Mouse (Mus musculus) adrenal gland, adult 8-10 months (tissue): Measurements from ENCODE around the gene Nyap1. TPM values are rescaled to one million over a fixed set of nuclear protein-coding genes. Genes with fewer than 3 reads are reported as not detected.
A peak's percentile ranks its signal among the peaks of the same experiment; 100 is the strongest.

Experiments
- DNase-seq: peaks from one replicate; pipeline ENCODE4 v3.0.0; 2022
- total RNA-seq, 4 experiments: library from RNA; stranded (reverse); gene quantifications; 2 replicates each; pipeline ENCODE4 v1.2.4; 2022

The Nyap1 gene
- total RNA-seq, 4 experiments from 2014 or later = 4.4 to 10.2 (median 7.1) TPM

DNA sequence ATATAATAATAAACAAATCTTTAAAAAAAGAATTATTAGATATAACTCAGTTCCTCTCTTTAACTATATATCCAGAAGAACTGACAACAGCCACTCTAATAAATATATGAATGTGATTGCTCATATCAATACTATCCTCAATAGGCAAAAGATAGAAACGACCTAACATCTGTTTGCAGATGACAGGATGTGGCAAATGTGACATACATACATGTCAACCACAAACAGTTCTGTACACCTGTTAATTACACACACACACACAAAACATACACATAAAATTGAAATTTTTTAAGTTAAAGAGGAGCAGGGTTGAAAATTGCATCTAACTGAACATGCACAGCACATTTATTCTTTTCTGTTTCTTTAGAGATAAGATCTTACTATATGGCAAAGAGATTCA lies 49.5 kb downstream of the Nyap1 start:
- DNase-seq = no peak

DNA sequence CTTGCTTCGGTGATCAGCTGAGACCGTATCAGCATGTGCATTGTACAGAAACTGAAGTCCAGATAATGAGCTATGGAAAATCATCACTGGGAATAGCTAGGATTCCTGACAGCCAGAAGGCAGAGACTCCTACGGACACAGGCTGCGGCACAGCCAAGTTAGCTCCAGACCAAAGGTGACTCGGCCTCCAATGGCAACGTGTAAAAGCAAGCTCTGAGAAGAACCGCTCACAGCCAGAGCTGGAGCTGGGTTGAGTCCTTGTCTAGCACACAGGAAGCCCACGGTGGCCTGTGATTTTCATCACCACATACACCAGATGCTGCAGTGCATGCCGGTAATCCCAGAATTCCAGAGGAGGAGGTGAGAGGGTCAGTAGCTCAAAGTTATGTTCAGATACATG lies 50.9 kb downstream of the Nyap1 start:
- DNase-seq = no peak

DNA sequence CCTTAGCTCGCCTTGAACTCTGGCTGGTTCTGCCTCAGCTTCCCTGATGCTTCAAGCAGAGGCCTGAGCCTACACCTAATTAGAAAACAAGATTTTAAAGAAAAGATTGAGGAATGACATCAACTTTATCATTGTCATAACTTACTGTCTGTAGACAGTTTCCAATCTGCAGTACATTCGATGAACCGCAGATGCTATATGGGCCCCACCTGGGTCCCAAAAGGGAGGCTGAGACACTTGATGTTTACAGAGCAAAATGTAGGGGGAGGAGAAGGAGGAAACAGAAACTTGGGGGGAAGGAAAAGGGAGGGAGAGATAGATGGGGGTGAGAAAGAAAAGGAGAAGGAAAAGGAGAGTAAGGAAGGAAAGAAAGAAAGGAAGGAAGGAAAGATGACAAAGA lies 51.4 kb downstream of the Nyap1 start:
- DNase-seq = no peak

GRCm38 (mm10) chr5:137686127-137686790 lies 55.1 kb downstream of the Nyap1 start:
- no peak for DNase-seq

GRCm38 (mm10) chr5:137685653-137686052 lies 55.8 kb downstream of the Nyap1 start:
- DNase-seq = no peak

- DNase-seq = peak; percentile 100
Observed at GRCm38 (mm10) chr5:137684294-137685123, 56.9 kb downstream of the Nyap1 start, which contains the start of gene Agfg2. TSS of gene Agfg2 (minus strand) at chr5:137684726.

DNA sequence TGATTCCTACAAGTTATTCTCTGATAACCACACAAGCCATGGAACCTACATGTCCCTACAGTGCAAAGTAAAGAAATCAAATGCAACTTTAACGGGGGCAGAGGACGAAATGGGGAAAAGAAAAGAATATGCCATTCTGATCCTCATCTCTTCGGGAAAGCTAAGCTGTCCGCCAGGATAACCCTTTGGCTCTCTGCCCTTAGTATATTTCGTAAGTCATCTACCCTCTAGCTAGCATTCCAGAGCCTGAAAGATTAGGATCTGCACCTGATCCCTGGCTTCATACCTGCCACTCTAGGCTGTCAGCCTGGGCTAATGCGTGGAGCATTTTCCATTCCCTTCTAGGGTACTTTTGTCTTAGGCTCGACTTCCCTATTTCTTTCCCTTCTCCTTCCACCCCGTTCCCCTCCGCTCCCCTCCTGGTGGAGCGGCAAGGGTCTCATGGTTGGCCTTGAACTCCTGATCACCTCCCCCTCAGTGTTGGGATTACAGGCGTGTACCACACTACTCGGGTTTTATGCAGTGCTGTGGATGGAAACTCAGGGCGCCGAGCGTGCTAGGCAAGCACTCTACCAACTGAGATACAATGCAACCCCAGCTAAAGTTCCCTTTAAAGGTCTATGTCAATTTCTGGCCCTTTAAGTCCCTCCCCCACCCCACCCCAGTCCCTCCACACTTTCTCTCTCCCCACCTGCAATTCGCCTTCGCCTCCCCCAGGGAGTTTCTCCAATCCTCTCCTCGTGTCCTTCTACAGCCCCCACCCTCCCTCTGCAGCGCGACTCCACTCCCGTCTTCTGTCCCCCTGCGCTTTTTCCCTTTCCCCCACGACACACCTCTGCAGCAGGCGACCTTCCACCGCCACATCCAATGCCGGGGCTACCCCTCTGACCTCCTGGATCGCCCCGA lies 57.8 kb downstream of the Nyap1 start:
- DNase-seq = no peak

DNA sequence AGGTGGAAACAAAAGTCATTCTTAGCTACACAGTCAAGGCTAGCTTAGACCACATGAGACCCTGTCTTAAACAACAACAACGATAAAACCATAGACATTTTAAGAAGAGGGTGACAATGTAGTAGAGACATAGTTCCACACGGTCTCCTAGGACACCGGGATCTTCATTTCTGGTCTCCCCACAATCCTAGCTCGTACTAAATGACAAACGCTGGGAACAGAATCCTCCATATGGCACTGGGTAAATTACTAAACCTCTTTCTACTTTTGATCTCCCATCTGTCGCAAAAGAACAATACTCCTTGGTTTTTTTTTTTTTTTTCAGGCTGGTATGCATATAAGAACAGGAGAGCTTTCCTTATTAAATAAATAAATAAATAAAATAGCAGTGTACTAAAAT lies 58.9 kb downstream of the Nyap1 start:
- DNase-seq = no peak

Other genes with a start within 250 kb of the Nyap1 start
- gene Pop7, start 239.1 kb downstream of the Nyap1 start, total RNA-seq = 10 to 100 TPM; 24.4 to 31.1 (median 27.4) TPM
- gene Gigyf1, start 223.1 kb downstream of the Nyap1 start, total RNA-seq = 10 to 100 TPM; 38.5 to 67.8 (median 56.6) TPM
- gene Epo, start 208.4 kb downstream of the Nyap1 start, total RNA-seq = not detected
- 100 to 1,000 TPM; 569 to 665 (median 622) TPM for gene Gnb2, start 208.1 kb downstream of the Nyap1 start, total RNA-seq
- gene Actl6b, start 188.1 kb downstream of the Nyap1 start, total RNA-seq = 1 to 10 TPM; 4.4 to 9.1 (median 6.3) TPM
- gene Tfr2, start 171.8 kb downstream of the Nyap1 start, total RNA-seq = 1 to 10 TPM in 2 of 4 experiments, under 1 TPM in 2; 0.96 to 1.8 (median 1.1) TPM
- gene Mospd3, start 140.5 kb downstream of the Nyap1 start, total RNA-seq = 10 to 100 TPM; 42.2 to 65.0 (median 52.4) TPM
- gene Pcolce, start 127.8 kb downstream of the Nyap1 start, total RNA-seq = 1,000 to 10,000 TPM; 1,036 to 1,320 (median 1,219) TPM
- 1 to 10 TPM in 3 of 4 experiments, under 1 TPM in 1; 0.90 to 5.5 (median 3.0) TPM for gene Fbxo24, start 112.6 kb downstream of the Nyap1 start, total RNA-seq
- gene Lrch4, start 112.5 kb downstream of the Nyap1 start, total RNA-seq = 10 to 100 TPM; 25.1 to 35.9 (median 31.4) TPM
- gene Gm20605, start 112.4 kb downstream of the Nyap1 start, total RNA-seq = 10 to 100 TPM in 3 of 4 experiments, 1 to 10 TPM in 1; 8.2 to 24.1 (median 14.7) TPM
- gene Sap25, start 100.3 kb downstream of the Nyap1 start, total RNA-seq = 10 to 100 TPM in 2 of 4 experiments, 1 to 10 TPM in 2; 2.1 to 14.1 (median 7.4) TPM
- gene Irs3, start 95.9 kb downstream of the Nyap1 start, total RNA-seq = 1 to 10 TPM; 2.6 to 7.5 (median 4.6) TPM
- 10 to 100 TPM; 27.9 to 55.0 (median 41.4) TPM for gene Agfg2, start 56.9 kb downstream of the Nyap1 start, total RNA-seq
- gene Tsc22d4, start 4.1 kb upstream of the Nyap1 start, total RNA-seq = 100 to 1,000 TPM in 2 of 4 experiments, 10 to 100 TPM in 2; 73.9 to 110 (median 94.0) TPM
- 10 to 100 TPM; 21.2 to 35.5 (median 27.0) TPM for gene Ppp1r35, start 37.2 kb upstream of the Nyap1 start, total RNA-seq
- gene Mepce, start 46.0 kb upstream of the Nyap1 start, total RNA-seq = 10 to 100 TPM; 53.8 to 66.8 (median 56.1) TPM
- 1 to 10 TPM; 1.4 to 4.4 (median 2.8) TPM for gene Zcwpw1, start 46.2 kb upstream of the Nyap1 start, total RNA-seq
- gene Pilra, start 94.7 kb upstream of the Nyap1 start, total RNA-seq = 1 to 10 TPM; 1.8 to 5.8 (median 4.1) TPM
- gene Pilrb1, start 116.5 kb upstream of the Nyap1 start, total RNA-seq = 1 to 10 TPM; 1.2 to 3.7 (median 1.9) TPM
- 1 to 10 TPM in 2 of 4 experiments, under 1 TPM in 1, not detected in 1; 0.93 to 3.2 (median 2.2) TPM for gene Pilrb2, start 130.2 kb upstream of the Nyap1 start, total RNA-seq
- gene Cyp3a13, start 180.0 kb upstream of the Nyap1 start, total RNA-seq = under 1 TPM in 3 of 4 experiments, not detected in 1; 0.17 to 0.26 (median 0.22) TPM
- under 1 TPM; 0.14 to 0.71 (median 0.40) TPM for gene Gjc3, start 221.5 kb upstream of the Nyap1 start, total RNA-seq
- 1 to 10 TPM in 1 of 4 experiments, under 1 TPM in 2, not detected in 1; 0.73 to 1.0 (median 0.78) TPM for gene Azgp1, start 239.9 kb upstream of the Nyap1 start, total RNA-seq